11 mouse cellular contexts compared by ENCODE assay signal in genomic region chr10:53469611-53470010, GRCm38 (mm10).
A peak's percentile ranks its signal among the peaks of the same experiment; 100 is the strongest.
DNase-seq lines count a peak whose midpoint lies in the region; ATAC-seq and TF ChIP-seq lines count a peak whose summit lies in the region.
"Had no signal": no experiment of that assay in that cellular context is flagged by ENCODE, and none has a peak within 500 bp of the region (broad histone marks: within the 10 kb centered on the region; RNA-seq: fewer than 3 reads in every experiment).

No protein-coding gene starts in this region.

- H3K4me3 ChIP-seq in intestine, embryonic 16.5 days (ENCODE audit: low read length): no peak overlapping the region
- no peak overlapping the region for H3K4me3 ChIP-seq in intestine, postnatal 0 days (ENCODE audit: low read depth, low read length)
- no peak overlapping the region for H3K4me3 ChIP-seq in brown adipose tissue, adult 24 weeks (ENCODE audit: insufficient read depth, low read depth, low read length)
- no peak overlapping the region for H3K4me3 ChIP-seq in heart, embryonic 10.5 days
- H3K4me3 ChIP-seq: intestine, embryonic 15.5 days had no signal

- peak; percentile 31 for DNase-seq in heart, embryonic 10.5 days (ENCODE audit: low spot score)
- DNase-seq in lung, postnatal 10 days: peak; percentile 75
- no peak for DNase-seq in T-cell, adult 2 months (ENCODE audit: low spot score)
- DNase-seq in cerebellum, postnatal 25 days: no peak
- DNase-seq in layer of hippocampus, postnatal 25 days (ENCODE audit: extremely low spot score in 1 of 2, low spot score in 1 of 2): no peak
- DNase-seq: B cell, adult 2 months; cerebellum, postnatal 36 days had no signal

- no peak for TF ChIP-seq CTCF in intestine, postnatal 0 days (IDR thresholded peaks at IDR 0.05; ENCODE audit: low read depth)

- no peaks in the 10 kb centered on the region for H3K36me3 ChIP-seq in intestine, embryonic 16.5 days (ENCODE audit: control insufficient read depth, insufficient read depth, low read length)
- no peaks in the 10 kb centered on the region for H3K36me3 ChIP-seq in intestine, postnatal 0 days (ENCODE audit: control insufficient read depth, insufficient read depth)
- 0 out of 2 replicates have a peak, but pooled peaks cover 2% of the 10 kb centered on the region for H3K36me3 ChIP-seq in heart, embryonic 10.5 days
- H3K36me3 ChIP-seq: intestine, embryonic 15.5 days had no signal

- WGBS in intestine, embryonic 16.5 days: 46% methylated on average over 1 of the region's 1 CpGs
- WGBS in intestine, postnatal 0 days: 66% methylated on average over 1 of the region's 1 CpGs
- WGBS in heart, embryonic 10.5 days: 88% methylated on average over 1 of the region's 1 CpGs

- H3K4me1 ChIP-seq in intestine, embryonic 16.5 days (ENCODE audit: control insufficient read depth, insufficient read depth, low read length): peaks cover 5% of the 10 kb centered on the region; the same call in 1 of the 2 replicates
- no peaks in the 10 kb centered on the region for H3K4me1 ChIP-seq in intestine, postnatal 0 days (replicated peaks; ENCODE audit: control insufficient read depth, insufficient read depth, low read length)
- peaks cover 34% of the 10 kb centered on the region for H3K4me1 ChIP-seq in brown adipose tissue, adult 24 weeks (ENCODE audit: control insufficient read depth, insufficient read depth, insufficient read length, low read length)
- peaks cover 6% of the 10 kb centered on the region; the same call in 1 of the 2 replicates for H3K4me1 ChIP-seq in heart, embryonic 10.5 days

- H3K9ac ChIP-seq in intestine, embryonic 16.5 days (ENCODE audit: low read depth, low read length): no peak overlapping the region
- no peak overlapping the region for H3K9ac ChIP-seq in intestine, postnatal 0 days (ENCODE audit: low read depth, low read length)
- H3K9ac ChIP-seq: intestine, embryonic 15.5 days had no signal

- no peak overlapping the region for H3K4me2 ChIP-seq in intestine, embryonic 16.5 days (ENCODE audit: low read depth, low read length)
- no peak overlapping the region for H3K4me2 ChIP-seq in intestine, postnatal 0 days (replicated peaks; ENCODE audit: low read depth)
- H3K4me2 ChIP-seq: intestine, embryonic 15.5 days had no signal

- ATAC-seq in intestine, embryonic 16.5 days: peak; percentile 59
- no peak for ATAC-seq in intestine, postnatal 0 days
- ATAC-seq: intestine, embryonic 15.5 days had no signal

- H3K27ac ChIP-seq in intestine, embryonic 16.5 days (ENCODE audit: low read length): peak overlapping the region; percentile 45
- no peak overlapping the region for H3K27ac ChIP-seq in intestine, postnatal 0 days (ENCODE audit: low read depth, low read length)
- peak overlapping the region; percentile 22; the same call in 1 of the 2 replicates for H3K27ac ChIP-seq in brown adipose tissue, adult 24 weeks (replicated peaks; ENCODE audit: low read depth, low read length)
- H3K27ac ChIP-seq in heart, embryonic 10.5 days: no peak overlapping the region
- H3K27ac ChIP-seq: intestine, embryonic 15.5 days had no signal

- no peaks in the 10 kb centered on the region for H3K27me3 ChIP-seq in intestine, embryonic 16.5 days (replicated peaks; ENCODE audit: control insufficient read depth, insufficient read depth, low read length)
- H3K27me3 ChIP-seq in intestine, postnatal 0 days (replicated peaks; ENCODE audit: control insufficient read depth, insufficient read depth, low read length): no peaks in the 10 kb centered on the region
- H3K27me3 ChIP-seq in heart, embryonic 10.5 days (ENCODE audit: insufficient read depth, poor library complexity, severe bottlenecking): no peaks in the 10 kb centered on the region
- H3K27me3 ChIP-seq: intestine, embryonic 15.5 days had no signal

- peaks cover 7% of the 10 kb centered on the region; the same call in 1 of the 2 replicates for H3K9me3 ChIP-seq in intestine, embryonic 16.5 days (ENCODE audit: control insufficient read depth, low read length)
- 0 out of 2 replicates have a peak, but pooled peaks cover 4% of the 10 kb centered on the region for H3K9me3 ChIP-seq in intestine, postnatal 0 days (ENCODE audit: control insufficient read depth)
- H3K9me3 ChIP-seq in heart, embryonic 10.5 days: peaks cover 4% of the 10 kb centered on the region

Comparison
In these comparisons a context has a peak if more than half of its experiments do, and no peak if none do; other contexts are left out.
1. H3K27ac ChIP-seq: peak in intestine, embryonic 16.5 days (single experiment) and brown adipose tissue, adult 24 weeks (single experiment); none in intestine, postnatal 0 days (single experiment) and heart, embryonic 10.5 days (single experiment).
2. DNase-seq: peak in heart, embryonic 10.5 days (single experiment) and lung, postnatal 10 days (single experiment); none in T-cell, adult 2 months (single experiment), cerebellum, postnatal 25 days (0 of 2) and layer of hippocampus, postnatal 25 days (0 of 2).